32 mouse cellular contexts compared by ENCODE assay signal in the genomic region with DNA sequence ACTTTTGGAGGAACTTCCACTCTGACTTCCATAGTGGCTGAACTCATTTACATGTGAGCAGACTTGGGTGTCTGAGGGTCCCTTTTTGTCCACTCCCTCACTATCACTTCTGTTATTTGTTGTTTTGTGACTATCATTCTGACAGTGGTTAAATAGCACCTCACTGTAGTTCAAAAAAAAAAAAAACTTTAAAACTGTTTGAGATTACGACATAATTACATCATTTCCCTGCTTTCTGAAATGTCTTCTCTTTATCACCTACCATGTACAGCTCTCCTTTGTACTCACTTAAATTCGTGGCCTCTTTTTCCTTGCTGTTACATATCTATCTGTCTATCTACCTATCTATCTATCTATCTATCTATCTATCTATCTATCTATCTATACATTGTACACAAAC. TPM values are rescaled to one million over a fixed set of nuclear protein-coding genes. Genes with fewer than 3 reads are reported as not detected.
"Had no signal": no experiment of that assay in that cellular context is flagged by ENCODE, and none has a peak within 500 bp of the region (broad histone marks: within the 10 kb centered on the region; RNA-seq: fewer than 3 reads in every experiment).

No protein-coding gene starts in this region.

- H3K4me2 ChIP-seq: heart, embryonic 12.5 days; hindbrain, embryonic 12.5 days; hindbrain, embryonic 14.5 days; kidney, embryonic 15.5 days; limb, embryonic 13.5 days; limb, embryonic 15.5 days; liver, embryonic 12.5 days had no signal

- ATAC-seq: hindbrain, embryonic 16.5 days; intestine, embryonic 16.5 days; liver, embryonic 12.5 days had no signal

- DNase-seq: gastrocnemius, postnatal 14 days; gastrocnemius, postnatal 36 days; heart, adult 18-20 months; heart, postnatal 10 days; heart, postnatal 4 days; kidney, adult 11 months; kidney, adult 2 months; kidney, adult 9 months; kidney, postnatal 14 days; kidney, postnatal 36 days; layer of hippocampus, adult 9-11 months; layer of hippocampus, postnatal 36 days; left cerebral cortex, postnatal 4 days had no signal

- H3K9me3 ChIP-seq: heart, embryonic 10.5 days; heart, embryonic 12.5 days; hindbrain, embryonic 10.5 days; hindbrain, embryonic 12.5 days; kidney, embryonic 15.5 days; limb, embryonic 13.5 days; limb, embryonic 15.5 days; liver, embryonic 12.5 days had no signal

- H3K4me3 ChIP-seq: heart, embryonic 10.5 days; heart, embryonic 12.5 days; hindbrain, embryonic 10.5 days; hindbrain, embryonic 12.5 days; kidney, embryonic 15.5 days; limb, embryonic 13.5 days; limb, embryonic 15.5 days; liver, embryonic 12.5 days had no signal

- H3K36me3 ChIP-seq: heart, embryonic 10.5 days; heart, embryonic 12.5 days; hindbrain, embryonic 10.5 days; hindbrain, embryonic 12.5 days; kidney, embryonic 15.5 days; limb, embryonic 13.5 days; limb, embryonic 15.5 days; liver, embryonic 12.5 days had no signal

- H3K4me1 ChIP-seq: heart, embryonic 10.5 days; hindbrain, embryonic 12.5 days; limb, embryonic 13.5 days had no signal

- H3K9ac ChIP-seq: heart, embryonic 12.5 days; hindbrain, embryonic 12.5 days; hindbrain, embryonic 14.5 days; kidney, embryonic 15.5 days; limb, embryonic 13.5 days; limb, embryonic 15.5 days; liver, embryonic 12.5 days had no signal

- H3K27ac ChIP-seq: heart, embryonic 10.5 days; hindbrain, embryonic 10.5 days; hindbrain, embryonic 12.5 days; hindbrain, embryonic 14.5 days; kidney, embryonic 15.5 days; kidney, postnatal 0 days; limb, embryonic 13.5 days; limb, embryonic 15.5 days; liver, embryonic 12.5 days had no signal

RNA-seq across cellular contexts. Expression of a gene that starts 2.6 kb away (rescaled TPM):
- total RNA-seq: gastrocnemius, adult 18-20 months; gastrocnemius, adult 8-10 months; gastrocnemius, postnatal 14 days; gastrocnemius, postnatal 36 days; heart, adult 18-20 months; heart, adult 8-10 months; heart, postnatal 10 days; heart, postnatal 25 days; heart, postnatal 4 days; liver, adult 2 months had no signal
- polyA plus RNA-seq: gonadal fat pad, adult 2 months; large intestine, adult 2 months; liver, adult 2 months had no signal
